10 mouse cellular contexts compared by ENCODE assay signal in the genomic region with DNA sequence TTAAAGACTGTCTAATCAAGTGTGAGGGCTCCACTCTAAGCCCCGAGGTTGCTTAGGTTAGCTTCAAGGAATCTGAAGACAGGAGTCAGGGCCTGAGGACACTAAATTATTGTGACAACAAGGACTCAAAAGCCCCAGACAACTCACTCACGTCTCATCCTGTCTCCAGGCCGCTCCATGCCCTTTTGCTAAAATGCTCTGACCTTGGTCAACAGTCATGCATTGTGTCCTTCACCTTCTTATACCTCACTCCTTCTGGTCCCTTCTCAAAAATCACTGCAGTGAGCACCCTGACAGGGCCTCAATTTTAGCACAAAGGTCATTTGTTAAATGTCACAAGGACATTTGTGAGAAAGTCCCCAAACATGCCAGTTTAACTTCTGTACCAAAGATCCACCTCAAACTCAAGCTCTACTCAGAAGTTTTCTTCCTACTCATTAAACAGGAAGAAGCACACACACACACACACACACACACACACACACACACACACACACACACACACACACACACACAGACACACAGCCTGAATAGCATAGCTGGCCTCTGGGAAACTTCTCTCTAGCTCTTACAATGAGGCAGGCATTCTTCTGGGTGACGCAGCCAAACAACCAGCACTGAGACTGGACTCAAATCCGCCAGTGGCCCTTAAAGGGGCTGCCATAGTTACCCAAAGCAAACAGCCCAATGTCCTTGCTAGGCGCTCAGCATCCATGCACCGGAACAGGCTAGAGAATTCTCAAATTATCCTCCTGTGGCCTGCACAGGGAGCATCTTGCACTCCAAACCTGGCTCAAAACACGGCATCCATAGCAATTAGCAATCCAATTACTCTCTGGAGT.
DNase-seq lines count a peak whose midpoint lies in the region; ATAC-seq and TF ChIP-seq lines count a peak whose summit lies in the region.
"Had no signal": no experiment of that assay in that cellular context is flagged by ENCODE, and none has a peak within 500 bp of the region (broad histone marks: within the 10 kb centered on the region; RNA-seq: fewer than 3 reads in every experiment).

No protein-coding gene starts in this region.

- TF ChIP-seq CTCF in kidney, adult 2 months (conservative IDR thresholded peaks at IDR 0.05; ENCODE audit: insufficient read depth, insufficient read length, low read depth, low read length): no peak

- 0 out of 2 replicates have a peak, but pooled peaks have one; percentile 29 for ATAC-seq in hindbrain, embryonic 14.5 days (ENCODE audit: low FRiP score)
- ATAC-seq in neural tube, embryonic 13.5 days (ENCODE audit: low read depth): 0 out of 2 replicates have a peak, but pooled peaks have one; percentile 7
- ATAC-seq in liver, embryonic 11.5 days (replicated peaks; ENCODE audit: low FRiP score): no peak

- no peak for TF ChIP-seq POLR2A in kidney, adult 2 months (IDR thresholded peaks at IDR 0.05; ENCODE audit: low read depth, low read length)

- H3K36me3 ChIP-seq in kidney, adult 2 months (ENCODE audit: control insufficient read depth, insufficient read depth, low read length): no peaks in the 10 kb centered on the region
- H3K36me3 ChIP-seq in forebrain, embryonic 10.5 days (replicated peaks): peaks cover 32% of the 10 kb centered on the region
- H3K36me3 ChIP-seq in hindbrain, embryonic 14.5 days (replicated peaks; ENCODE audit: control insufficient read depth, insufficient read depth): no peaks in the 10 kb centered on the region
- H3K36me3 ChIP-seq in neural tube, embryonic 13.5 days: no peaks in the 10 kb centered on the region
- no peaks in the 10 kb centered on the region for H3K36me3 ChIP-seq in liver, embryonic 11.5 days (ENCODE audit: control insufficient read depth, insufficient read depth, low read length)
- H3K36me3 ChIP-seq: liver, embryonic 13.5 days had no signal

- H3K9ac ChIP-seq in hindbrain, embryonic 14.5 days: no peak overlapping the region
- H3K9ac ChIP-seq in neural tube, embryonic 13.5 days: no peak overlapping the region
- H3K9ac ChIP-seq in liver, embryonic 11.5 days (ENCODE audit: low read depth, low read length): no peak overlapping the region
- H3K9ac ChIP-seq: liver, embryonic 13.5 days had no signal

- whole genome bisulfite sequencing in kidney, adult 2 months: 65% methylated on average over 8 of the region's 8 CpGs
- 62% methylated on average over 8 of the region's 8 CpGs for WGBS in forebrain, embryonic 10.5 days
- WGBS in hindbrain, embryonic 14.5 days: 36% methylated on average over 8 of the region's 8 CpGs
- WGBS in neural tube, embryonic 13.5 days: 26% methylated on average over 8 of the region's 8 CpGs
- 80% methylated on average over 8 of the region's 8 CpGs for WGBS in liver, embryonic 11.5 days

- 0 out of 2 replicates have a peak overlapping the region, but pooled peaks have one; percentile 0 for H3K27ac ChIP-seq in kidney, adult 2 months (ENCODE audit: insufficient read depth, low read depth, low read length)
- H3K27ac ChIP-seq in forebrain, embryonic 10.5 days: peak overlapping the region; percentile 73
- peak overlapping the region; percentile 61; the same call in 1 of the 2 replicates for H3K27ac ChIP-seq in hindbrain, embryonic 14.5 days
- peak overlapping the region; percentile 68; the same call in 1 of the 2 replicates for H3K27ac ChIP-seq in neural tube, embryonic 13.5 days (replicated peaks)
- H3K27ac ChIP-seq in liver, embryonic 11.5 days (ENCODE audit: low read depth, low read length): no peak overlapping the region
- H3K27ac ChIP-seq: kidney, postnatal 0 days; liver, embryonic 13.5 days had no signal

- no peaks in the 10 kb centered on the region for H3K27me3 ChIP-seq in kidney, adult 2 months (replicated peaks; ENCODE audit: control insufficient read depth, insufficient read depth, low read length)
- no peaks in the 10 kb centered on the region for H3K27me3 ChIP-seq in forebrain, embryonic 10.5 days (ENCODE audit: poor library complexity, severe bottlenecking)
- H3K27me3 ChIP-seq in hindbrain, embryonic 14.5 days (ENCODE audit: control insufficient read depth, insufficient read depth, low read length): no peaks in the 10 kb centered on the region
- H3K27me3 ChIP-seq in neural tube, embryonic 13.5 days: no peaks in the 10 kb centered on the region
- H3K27me3 ChIP-seq in liver, embryonic 11.5 days (replicated peaks; ENCODE audit: control insufficient read depth, insufficient read depth, low read length): no peaks in the 10 kb centered on the region
- H3K27me3 ChIP-seq: liver, embryonic 13.5 days had no signal

- peaks cover 31% of the 10 kb centered on the region for H3K4me1 ChIP-seq in kidney, adult 2 months (ENCODE audit: control insufficient read depth, insufficient read depth, low read length)
- H3K4me1 ChIP-seq in forebrain, embryonic 10.5 days: peaks cover 98% of the 10 kb centered on the region
- H3K4me1 ChIP-seq in hindbrain, embryonic 14.5 days (replicated peaks; ENCODE audit: control insufficient read depth, insufficient read depth, low read length): peaks cover 84% of the 10 kb centered on the region
- H3K4me1 ChIP-seq in neural tube, embryonic 13.5 days (replicated peaks): peaks cover 98% of the 10 kb centered on the region
- peaks cover 4% of the 10 kb centered on the region; the same call in 1 of the 2 replicates for H3K4me1 ChIP-seq in liver, embryonic 11.5 days (replicated peaks; ENCODE audit: control insufficient read depth, insufficient read depth, low read length)

- DNase-seq in kidney, adult 2 months: no peak
- no peak for DNase-seq in kidney, adult 8-10 months
- DNase-seq in forebrain, embryonic 10.5 days (ENCODE audit: extremely low spot score, low spot score): no peak
- no peak for DNase-seq in hindbrain, embryonic 14.5 days (ENCODE audit: low spot score)
- DNase-seq in layer of hippocampus, postnatal 10 days (ENCODE audit: low spot score in 2 of 2): no peak
- no peak for DNase-seq in liver, embryonic 11.5 days (ENCODE audit: low spot score)
- no peak for DNase-seq in layer of hippocampus, adult 11-12 months (ENCODE audit: low spot score)
- DNase-seq: liver, embryonic 13.5 days had no signal

- no peaks in the 10 kb centered on the region for H3K9me3 ChIP-seq in forebrain, embryonic 10.5 days
- no peaks in the 10 kb centered on the region for H3K9me3 ChIP-seq in hindbrain, embryonic 14.5 days (ENCODE audit: control insufficient read depth, low read length)
- H3K9me3 ChIP-seq in neural tube, embryonic 13.5 days: no peaks in the 10 kb centered on the region
- H3K9me3 ChIP-seq in liver, embryonic 11.5 days (ENCODE audit: control insufficient read depth, low read length): no peaks in the 10 kb centered on the region
- H3K9me3 ChIP-seq: liver, embryonic 13.5 days had no signal

- no peak overlapping the region for H3K4me3 ChIP-seq in kidney, adult 2 months (ENCODE audit: insufficient read depth, low read depth, low read length)
- H3K4me3 ChIP-seq in forebrain, embryonic 10.5 days: 0 out of 2 replicates have a peak overlapping the region, but pooled peaks have one; percentile 6
- H3K4me3 ChIP-seq in hindbrain, embryonic 14.5 days (replicated peaks; ENCODE audit: low read length): no peak overlapping the region
- no peak overlapping the region for H3K4me3 ChIP-seq in neural tube, embryonic 13.5 days
- no peak overlapping the region for H3K4me3 ChIP-seq in liver, embryonic 11.5 days (ENCODE audit: low read depth, low read length)
- H3K4me3 ChIP-seq: liver, embryonic 13.5 days had no signal

- H3K4me2 ChIP-seq in hindbrain, embryonic 14.5 days (replicated peaks): no peak overlapping the region
- no peak overlapping the region for H3K4me2 ChIP-seq in neural tube, embryonic 13.5 days
- H3K4me2 ChIP-seq in liver, embryonic 11.5 days: no peak overlapping the region
- H3K4me2 ChIP-seq: liver, embryonic 13.5 days had no signal
